Mouse (Mus musculus) neural tube, embryonic 15.5 days (tissue): Measurements from ENCODE around the gene Fxyd6. TPM values are rescaled to one million over a fixed set of nuclear protein-coding genes. Genes with fewer than 3 reads are reported as not detected.

Experiments used
- ATAC-seq: fragments of 200-750 bp; cut with Nextera tagmentation; 2 replicates; pipeline ENCODE4 v1.8.0; 2017; ENCODE audit warnings: mild to moderate bottlenecking, moderate TSS enrichment, moderate library complexity; ENCODE audit not compliant: low FRiP score
- H3K27ac ChIP-seq: fragments of 300-500 bp; sonication (generic); replicated peaks from 2 replicates; pipeline ENCODE4 v1.5.1; 2015; ENCODE audit warnings: mild to moderate bottlenecking, inconsistent platforms
- H3K27me3 ChIP-seq: fragments of 300-500 bp; sonication (generic); replicated peaks from 2 replicates; pipeline ENCODE4 v1.6.1; 2015; ENCODE audit warnings: inconsistent platforms
- H3K36me3 ChIP-seq: fragments of 300-500 bp; sonication (generic); 2 replicates; pipeline ENCODE4 v1.6.1; 2015; ENCODE audit warnings: inconsistent platforms
- H3K4me1 ChIP-seq: fragments of 300-500 bp; sonication (generic); 2 replicates; pipeline ENCODE4 v1.6.1; 2015; ENCODE audit warnings: inconsistent platforms
- H3K4me2 ChIP-seq: fragments of 300-500 bp; sonication (generic); 2 replicates; pipeline ENCODE4 v1.6.1; 2015; ENCODE audit warnings: inconsistent platforms, mild to moderate bottlenecking, moderate library complexity
- H3K4me3 ChIP-seq: fragments of 300-500 bp; sonication (generic); replicated peaks from 2 replicates; pipeline ENCODE4 v1.5.1; 2015; ENCODE audit warnings: mild to moderate bottlenecking, inconsistent platforms
- H3K9ac ChIP-seq: fragments of 300-500 bp; sonication (generic); replicated peaks from 2 replicates; pipeline ENCODE4 v1.6.1; 2015; ENCODE audit warnings: mild to moderate bottlenecking, inconsistent platforms
- H3K9me3 ChIP-seq: fragments of 300-500 bp; sonication (generic); replicated peaks from 2 replicates; pipeline ENCODE4 v1.6.1; 2016; ENCODE audit warnings: inconsistent platforms
- WGBS: fragments of 180-500 bp; shearing (Covaris S2); methylation state at CpG from one replicate; pipeline ENCODE4 v1.1.7; 2015; ENCODE audit warnings: mixed read lengths; 5-methylcytosine and 5-hydroxymethylcytosine counted together
- polyA plus RNA-seq: library from polyadenylated mRNA; unstranded; fragments of >200 nt; fragmentation: Nextera tagmentation; extraction: Ambion mirVana; gene quantifications from 2 replicates; pipeline ENCODE4 v1.2.1, GENCODE M21; 2015

Gene Fxyd6
- polyA plus RNA-seq, 1 experiment from 2014 or later = 531 TPM

GRCm38 (mm10) chr9:45355192-45355591 is 14.8 kb upstream of the Fxyd6 start:
- no peak overlapping the region for H3K4me2 ChIP-seq
- H3K27ac ChIP-seq = no peak overlapping the region
- H3K27me3 ChIP-seq = no peaks in the 10 kb centered on the region
- H3K36me3 ChIP-seq = no peaks in the 10 kb centered on the region
- no peak overlapping the region for H3K9ac ChIP-seq
- H3K4me1 ChIP-seq = no peaks in the 10 kb centered on the region
- no peak overlapping the region for H3K4me3 ChIP-seq
- 81% methylated on average over 2 of the region's 2 CpGs for WGBS
- no peaks in the 10 kb centered on the region for H3K9me3 ChIP-seq
- ATAC-seq = no peak

- no peak for ATAC-seq
- Histone ChIP-seq H3K27me3 (no peaks in the 10 kb centered on the region), H3K4me2 (no peak overlapping the region), H3K9me3 (no peaks in the 10 kb centered on the region), H3K4me3 (no peak overlapping the region), H3K27ac (no peak overlapping the region), H3K4me1 (no peaks in the 10 kb centered on the region), H3K36me3 (no peaks in the 10 kb centered on the region), H3K9ac (no peak overlapping the region)
- 68% methylated on average over 7 of the region's 7 CpGs for WGBS
These were observed 11.6 kb upstream of the Fxyd6 start for GRCm38 (mm10) chr9:45358356-45358755.

GRCm38 (mm10) chr9:45362051-45362461 is 7.9 kb upstream of the Fxyd6 start:
- no peak overlapping the region for H3K27ac ChIP-seq
- ATAC-seq = no peak
- no peaks in the 10 kb centered on the region for H3K9me3 ChIP-seq
- H3K4me2 ChIP-seq = no peak overlapping the region
- 46% methylated on average over 2 of the region's 2 CpGs for WGBS
- no peak overlapping the region for H3K4me3 ChIP-seq
- H3K27me3 ChIP-seq = no peaks in the 10 kb centered on the region
- no peaks in the 10 kb centered on the region for H3K36me3 ChIP-seq
- peaks cover 4% of the 10 kb centered on the region; the same call in 1 of the 2 replicates for H3K4me1 ChIP-seq
- no peak overlapping the region for H3K9ac ChIP-seq

GRCm38 (mm10) chr9:45363639-45364214 is 6.3 kb upstream of the Fxyd6 start:
- ATAC-seq = no peak
- H3K9me3 ChIP-seq = no peaks in the 10 kb centered on the region
- 60% methylated on average over 7 of the region's 7 CpGs for WGBS

GRCm38 (mm10) chr9:45367716-45368115 is 2.3 kb upstream of the Fxyd6 start:
- no peak overlapping the region for H3K9ac ChIP-seq
- WGBS = 69% methylated on average over 8 of the region's 8 CpGs

More at GRCm38 (mm10) chr9:45363639-45364214, 6.3 kb upstream of the Fxyd6 start:
- Histone ChIP-seq H3K4me2 (no peak overlapping the region), H3K4me3 (no peak overlapping the region), H3K4me1 (peaks cover 4% of the 10 kb centered on the region; the same call in 1 of the 2 replicates), H3K9ac (no peak overlapping the region), H3K27me3 (no peaks in the 10 kb centered on the region; the same call in 1 of the 2 replicates), H3K36me3 (no peaks in the 10 kb centered on the region), H3K27ac (no peak overlapping the region)

GRCm38 (mm10) chr9:45368341-45368901 is 1.6 kb upstream of the Fxyd6 start:
- H3K4me1 ChIP-seq = peaks cover 39% of the 10 kb centered on the region
- H3K36me3 ChIP-seq = no peaks in the 10 kb centered on the region
- H3K4me2 ChIP-seq = no peak overlapping the region
- no peak for ATAC-seq
- no peak overlapping the region for H3K27ac ChIP-seq
- 81% methylated on average over 5 of the region's 5 CpGs for WGBS
- no peaks in the 10 kb centered on the region for H3K9me3 ChIP-seq
- H3K27me3 ChIP-seq = no peaks in the 10 kb centered on the region; the same call in 1 of the 2 replicates
- no peak overlapping the region for H3K9ac ChIP-seq
- H3K4me3 ChIP-seq = no peak overlapping the region

More at GRCm38 (mm10) chr9:45367716-45368115, 2.3 kb upstream of the Fxyd6 start:
- no peak for ATAC-seq
- Histone ChIP-seq H3K4me1 (peaks cover 32% of the 10 kb centered on the region), H3K4me2 (no peak overlapping the region), H3K4me3 (no peak overlapping the region), H3K9me3 (no peaks in the 10 kb centered on the region), H3K27me3 (no peaks in the 10 kb centered on the region; the same call in 1 of the 2 replicates), H3K36me3 (no peaks in the 10 kb centered on the region), H3K27ac (no peak overlapping the region)

- H3K4me2 ChIP-seq = peak overlapping the region; percentile 87
- H3K4me1 ChIP-seq = peaks cover 40% of the 10 kb centered on the region
- H3K27me3 ChIP-seq = no peaks in the 10 kb centered on the region; the same call in 1 of the 2 replicates
- peak; percentile 42; the same call in 1 of the 2 replicates for ATAC-seq
- 3% methylated on average over 25 of the region's 25 CpGs for WGBS
- H3K9me3 ChIP-seq = no peaks in the 10 kb centered on the region
- peak overlapping the region; percentile 70 for H3K9ac ChIP-seq
- H3K27ac ChIP-seq = peak overlapping the region; percentile 82
- peak overlapping the region; percentile 68 for H3K4me3 ChIP-seq
- no peaks in the 10 kb centered on the region for H3K36me3 ChIP-seq
These were observed 791 bp downstream of the Fxyd6 start for GRCm38 (mm10) chr9:45370616-45371336.

GRCm38 (mm10) chr9:45371337-45371707 is 1.3 kb downstream of the Fxyd6 start:
- H3K4me1 ChIP-seq = peaks cover 45% of the 10 kb centered on the region
- H3K36me3 ChIP-seq = no peaks in the 10 kb centered on the region
- WGBS = 7% methylated on average over 2 of the region's 2 CpGs
- peak overlapping the region; percentile 68 for H3K4me3 ChIP-seq
- peak; percentile 66 for ATAC-seq
- H3K27me3 ChIP-seq = no peaks in the 10 kb centered on the region; the same call in 1 of the 2 replicates
- H3K27ac ChIP-seq = peak overlapping the region; percentile 82
- peak overlapping the region; percentile 87 for H3K4me2 ChIP-seq
- no peaks in the 10 kb centered on the region for H3K9me3 ChIP-seq
- H3K9ac ChIP-seq = peak overlapping the region; percentile 70

GRCm38 (mm10) chr9:45373896-45374295 is 3.9 kb downstream of the Fxyd6 start:
- no peak overlapping the region for H3K4me3 ChIP-seq
- H3K9ac ChIP-seq = no peak overlapping the region
- H3K27me3 ChIP-seq = no peaks in the 10 kb centered on the region
- no peaks in the 10 kb centered on the region for H3K9me3 ChIP-seq
- peaks cover 56% of the 10 kb centered on the region for H3K4me1 ChIP-seq
- H3K36me3 ChIP-seq = no peaks in the 10 kb centered on the region
- no peak overlapping the region for H3K4me2 ChIP-seq
- ATAC-seq = no peak
- no peak overlapping the region for H3K27ac ChIP-seq
- 84% methylated on average over 3 of the region's 3 CpGs for WGBS

- Histone ChIP-seq H3K4me3 (no peak overlapping the region), H3K4me2 (no peak overlapping the region), H3K4me1 (peaks cover 53% of the 10 kb centered on the region), H3K36me3 (no peaks in the 10 kb centered on the region), H3K9ac (no peak overlapping the region), H3K9me3 (no peaks in the 10 kb centered on the region), H3K27me3 (no peaks in the 10 kb centered on the region), H3K27ac (no peak overlapping the region)
- WGBS = 92% methylated on average over 6 of the region's 6 CpGs
- no peak for ATAC-seq
These were observed 5.1 kb downstream of the Fxyd6 start for GRCm38 (mm10) chr9:45374988-45375502.

GRCm38 (mm10) chr9:45376427-45376826 is 6.4 kb downstream of the Fxyd6 start:
- no peak for ATAC-seq
- Histone ChIP-seq H3K4me3 (no peak overlapping the region), H3K27me3 (no peaks in the 10 kb centered on the region), H3K4me1 (peaks cover 60% of the 10 kb centered on the region), H3K36me3 (no peaks in the 10 kb centered on the region), H3K9ac (no peak overlapping the region), H3K9me3 (no peaks in the 10 kb centered on the region), H3K27ac (no peak overlapping the region), H3K4me2 (no peak overlapping the region)
- WGBS = 72% methylated on average over 4 of the region's 4 CpGs
